Mouse (Mus musculus) testis, adult 10 weeks (tissue): Measurements from ENCODE around the gene Rnf103. TPM values are rescaled to one million over a fixed set of nuclear protein-coding genes. Genes with fewer than 3 reads are reported as not detected.

Source experiments
- polyA plus RNA-seq: library from polyadenylated mRNA; stranded (reverse); fragments of 350-450 nt; fragmentation: Illumina TruSeq; extraction: RNeasy Lipid Tissue Mini Kit (QIAGEN cat#74804); gene quantifications from one replicate; pipeline ENCODE4 v1.2.3, GENCODE M21; 2014; ENCODE audit warnings: low read depth, low replicate concordance

Rnf103 gene
- 24.8 TPM for polyA plus RNA-seq

DNA sequence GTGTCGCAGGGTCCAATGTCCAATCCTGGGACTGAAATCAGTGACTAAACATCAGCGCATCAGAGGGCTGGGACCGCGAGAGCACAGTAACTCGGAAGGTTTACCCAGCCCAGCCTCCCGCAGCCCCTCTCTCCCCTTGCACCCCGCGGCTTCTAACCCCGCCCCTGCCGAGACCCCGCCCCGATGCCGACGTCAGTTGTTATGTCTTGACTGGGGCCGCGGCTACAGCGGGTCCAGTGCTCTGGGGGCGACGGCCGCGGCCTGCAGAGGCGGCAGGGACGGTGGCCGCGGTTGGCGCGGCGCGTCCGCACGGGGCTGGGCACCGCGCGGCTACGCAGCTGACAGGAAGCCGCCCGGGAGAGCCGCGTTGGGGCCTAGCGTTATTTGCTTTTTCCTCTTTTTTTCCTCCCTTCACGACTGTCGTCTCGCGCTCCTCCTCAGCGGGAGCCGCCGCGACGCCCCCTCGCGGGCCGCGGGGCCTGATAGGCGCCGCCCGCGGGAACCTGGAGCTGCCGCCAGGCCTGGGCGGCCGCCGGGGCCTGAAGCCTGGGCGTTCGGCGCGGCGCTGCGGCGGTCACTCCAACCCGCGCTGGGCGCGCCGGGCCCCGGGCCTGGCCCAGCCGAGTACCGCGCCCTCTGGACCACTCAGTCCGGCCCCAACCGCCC lies at the start of gene Rnf103:
Gene Rnf103 (plus strand): TSS at position 220 of the 666 bp plus-strand sequence.

DNA sequence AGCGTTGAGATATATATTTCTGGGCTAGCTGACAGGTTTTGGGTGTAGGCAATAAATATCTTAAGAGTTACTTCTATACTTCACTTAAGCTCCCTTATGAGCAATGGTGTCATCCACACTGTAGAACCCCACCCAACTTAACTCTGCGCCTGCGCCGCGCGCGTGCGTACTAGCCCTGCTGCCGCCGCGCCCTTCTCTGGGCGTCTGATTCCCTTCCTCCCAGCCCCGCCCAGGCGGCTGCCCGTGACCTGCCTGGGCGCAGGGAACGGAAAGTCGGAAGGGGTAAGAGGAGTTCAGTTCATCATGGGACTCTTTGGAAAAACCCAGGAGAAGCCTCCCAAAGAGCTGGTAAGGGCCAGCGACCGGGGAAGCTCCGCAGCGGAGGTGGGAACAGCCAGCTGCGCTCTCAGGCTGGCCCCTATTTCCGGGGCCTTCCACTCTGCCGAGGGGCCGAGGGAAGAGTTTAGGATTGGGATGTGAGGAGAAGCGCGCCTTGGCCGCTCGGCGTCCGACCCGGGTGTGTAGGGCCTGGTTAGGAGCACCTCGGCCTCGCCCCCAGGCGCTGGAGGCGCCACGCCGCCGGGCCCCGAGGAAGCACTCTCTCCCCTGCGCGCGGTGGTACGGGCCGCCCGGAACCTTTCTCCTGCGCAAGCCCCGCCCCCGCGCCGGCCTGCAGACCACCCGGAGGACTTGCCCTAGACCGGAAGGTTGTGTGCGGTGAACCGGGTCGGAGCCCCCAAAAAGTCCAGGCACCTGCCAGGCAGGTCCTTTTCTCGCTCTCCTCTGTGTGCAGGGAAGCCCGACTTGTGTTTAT lies 50.2 kb downstream of the Rnf103 start, which contains the start of gene Chmp3:
Gene Chmp3 (plus strand): TSS at position 112 of the 814 bp plus-strand sequence.

Other genes with a start within 250 kb of the Rnf103 start
- 441 TPM for gene Krcc1, start 222.2 kb upstream of the Rnf103 start, polyA plus RNA-seq
- 11.7 TPM for gene Smyd1, start 171.7 kb upstream of the Rnf103 start, polyA plus RNA-seq
- 0.60 TPM for gene Cd8b1, start 171.1 kb upstream of the Rnf103 start, polyA plus RNA-seq
- not detected for gene Cd8a, start 120.5 kb upstream of the Rnf103 start, polyA plus RNA-seq
- gene Rmnd5a, start 53.3 kb upstream of the Rnf103 start, polyA plus RNA-seq, result 60.7 TPM
- 82.3 TPM for gene Chmp3, start 49.9 kb downstream of the Rnf103 start, polyA plus RNA-seq
- gene Kdm3a, start 139.1 kb downstream of the Rnf103 start, polyA plus RNA-seq, result 207 TPM
- gene Reep1, start 213.7 kb downstream of the Rnf103 start, polyA plus RNA-seq, result 57.6 TPM